Mouse (Mus musculus) adrenal gland, adult 18-20 months (tissue): ENCODE results near the gene Aspdh. TPM values are rescaled to one million over a fixed set of nuclear protein-coding genes. Genes with fewer than 3 reads are reported as not detected.

Experiments used
- DNase-seq, 2 experiments: peaks; one replicate each; pipeline ENCODE4 v3.0.0; 2021 to 2022; ENCODE audit warnings: low spot score in 2 of 2
- long read RNA-seq, 2 experiments: library from polyadenylated mRNA; stranded (forward); transcript quantifications; one replicate each; pipeline ENCODE4 v2.0.0; 2021
- total RNA-seq, 2 experiments: library from RNA; stranded (reverse); gene quantifications; 1 replicate in 1 of 2; 2 replicates in 1 of 2; pipeline ENCODE4 v1.2.3; 2021

The Aspdh gene
- not detected for total RNA-seq
- long read RNA-seq, experiment 1, result 0 reads
- long read RNA-seq, experiment 2, result 0 reads

- DNase-seq, result no peak
Observed at GRCm38 (mm10) chr7:44465111-44465510, at the start of gene Aspdh. TSS of gene Aspdh (plus strand) at chr7:44465391.

- DNase-seq, result no peak
Observed at GRCm38 (mm10) chr7:44427666-44428065, 37.5 kb upstream of the Aspdh start.

GRCm38 (mm10) chr7:44428171-44428950 is 36.8 kb upstream of the Aspdh start:
- DNase-seq, result no peak

- no peak for DNase-seq
Observed at GRCm38 (mm10) chr7:44428968-44429521, 36.1 kb upstream of the Aspdh start, which contains the start of gene Lrrc4b. TSS of gene Lrrc4b (plus strand) at chr7:44429018.

- DNase-seq, result no peak
Observed at GRCm38 (mm10) chr7:44429534-44430488, 35.4 kb upstream of the Aspdh start.

- no peak for DNase-seq
Observed at GRCm38 (mm10) chr7:44432550-44432949, 32.6 kb upstream of the Aspdh start.

GRCm38 (mm10) chr7:44433371-44433770 is 31.8 kb upstream of the Aspdh start:
- no peak for DNase-seq

- no peak for DNase-seq
Observed at GRCm38 (mm10) chr7:44434089-44434488, 31.1 kb upstream of the Aspdh start.

- DNase-seq, result no peak
Observed at GRCm38 (mm10) chr7:44435796-44436195, 29.4 kb upstream of the Aspdh start.

- DNase-seq, result no peak
Observed at GRCm38 (mm10) chr7:44436267-44436666, 28.9 kb upstream of the Aspdh start.

- DNase-seq, result no peak
Observed at GRCm38 (mm10) chr7:44437188-44437587, 28.0 kb upstream of the Aspdh start.

GRCm38 (mm10) chr7:44437933-44438332 is 27.3 kb upstream of the Aspdh start:
- no peak for DNase-seq

- DNase-seq, result no peak
Observed at GRCm38 (mm10) chr7:44439696-44440095, 25.5 kb upstream of the Aspdh start.

GRCm38 (mm10) chr7:44440479-44440878 is 24.7 kb upstream of the Aspdh start:
- no peak for DNase-seq

GRCm38 (mm10) chr7:44441180-44441579 is 24.0 kb upstream of the Aspdh start:
- DNase-seq, result no peak

- DNase-seq, result no peak
Observed at GRCm38 (mm10) chr7:44441648-44442109, 23.5 kb upstream of the Aspdh start.

GRCm38 (mm10) chr7:44442407-44442821 is 22.8 kb upstream of the Aspdh start:
- no peak for DNase-seq

- DNase-seq, result no peak
Observed at GRCm38 (mm10) chr7:44443268-44444173, 21.7 kb upstream of the Aspdh start.

GRCm38 (mm10) chr7:44444886-44445527 is 20.2 kb upstream of the Aspdh start:
- no peak for DNase-seq

- DNase-seq, result no peak
Observed at GRCm38 (mm10) chr7:44445528-44445923, 19.7 kb upstream of the Aspdh start.
